Mouse (Mus musculus): ENCODE measurements around the gene Olfr283.

DNA sequence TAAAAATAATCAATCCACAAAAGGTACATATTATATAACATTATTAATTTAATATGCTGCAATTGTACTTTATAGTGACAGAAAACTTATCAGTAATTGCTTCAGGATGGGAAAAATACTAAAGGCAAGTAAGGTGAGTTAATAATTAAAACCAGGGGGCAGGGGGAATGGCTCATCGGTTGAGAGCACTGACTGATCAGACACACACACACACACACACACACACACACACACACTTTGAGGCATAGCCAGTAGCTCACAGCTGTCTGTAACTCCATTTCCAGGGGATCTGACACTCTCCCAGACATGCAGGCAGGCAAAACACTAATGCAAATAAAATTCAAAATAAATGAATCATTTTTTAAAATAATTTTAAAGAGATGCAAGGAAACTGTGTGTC, 16.4 kb upstream of the Olfr283 start:
- TF ChIP-seq CTCF (conservative IDR thresholded peaks at IDR 0.05 in 1 of 2, IDR thresholded peaks at IDR 0.05 in 1 of 2; ENCODE audit: low read depth in 2 of 2, low read length in 2 of 2) (no peak), ELF1 (IDR thresholded peaks at IDR 0.05; ENCODE audit: low read depth, low read length) (no peak), MAX (IDR thresholded peaks at IDR 0.05; ENCODE audit: low read length) (no peak), ZNF384 (IDR thresholded peaks at IDR 0.05; ENCODE audit: low read depth, low read length) (no peak), POLR2A (IDR thresholded peaks at IDR 0.05; ENCODE audit: low read depth, low read length) (no peak), GABPA (IDR thresholded peaks at IDR 0.05; ENCODE audit: insufficient replicate concordance, low read depth, low read length) (no peak), TCF12 (IDR thresholded peaks at IDR 0.05; ENCODE audit: low read depth, low read length) (no peak), IRF4 (IDR thresholded peaks at IDR 0.05; ENCODE audit: low read depth, low read length) (no peak), USF1 (IDR thresholded peaks at IDR 0.05; ENCODE audit: low read depth, low read length) (no peak), USF2 (conservative IDR thresholded peaks at IDR 0.05; ENCODE audit: low read depth, low read length) (no peak), MAFK (IDR thresholded peaks at IDR 0.05; ENCODE audit: insufficient replicate concordance, low read length) (no peak), BHLHE40 (IDR thresholded peaks at IDR 0.05; ENCODE audit: low read depth, low read length) (no peak), NELFE (IDR thresholded peaks at IDR 0.05; ENCODE audit: low read depth, low read length) (no peak), MEF2A (IDR thresholded peaks at IDR 0.05; ENCODE audit: borderline replicate concordance, low read depth, low read length) (no peak)
